ENCODE assay signal across 18 mouse cellular contexts in the genomic region with DNA sequence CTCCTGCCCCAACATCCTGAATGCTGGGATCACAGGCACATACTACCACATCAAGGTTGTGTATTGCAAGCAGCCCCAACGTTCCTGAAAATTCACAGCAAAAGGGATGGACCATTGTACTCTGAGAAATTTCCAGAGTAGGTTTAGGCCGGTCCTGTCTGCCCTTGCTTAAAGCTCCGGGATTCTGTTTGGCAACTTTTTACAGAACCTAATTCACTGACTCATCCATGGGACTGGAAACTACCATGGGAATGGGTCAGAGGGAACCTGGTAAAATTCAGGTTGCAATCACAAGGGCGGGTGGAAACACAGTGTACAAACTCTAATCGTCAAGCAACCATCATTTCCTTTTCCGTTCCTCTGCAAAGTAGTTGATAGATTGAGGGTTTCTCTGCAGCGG. TPM values are rescaled to one million over a fixed set of nuclear protein-coding genes. Genes with fewer than 3 reads are reported as not detected.
A peak's percentile ranks its signal among the peaks of the same experiment; 100 is the strongest.
DNase-seq lines count a peak whose midpoint lies in the region; ATAC-seq and TF ChIP-seq lines count a peak whose summit lies in the region.
"Had no signal": no experiment of that assay in that cellular context is flagged by ENCODE, and none has a peak within 500 bp of the region (broad histone marks: within the 10 kb centered on the region; RNA-seq: fewer than 3 reads in every experiment).

No protein-coding gene starts in this region.

- intact Hi-C loops in heart, postnatal 14 days (cut with DNase I), result no loop called here

- TF ChIP-seq CTCF in lung, adult 2 months (IDR thresholded peaks at IDR 0.05; ENCODE audit: insufficient read depth, low read length), result no peak

- H3K36me3 ChIP-seq in kidney, embryonic 14.5 days (ENCODE audit: control insufficient read depth, insufficient read depth, low read length), result no peaks in the 10 kb centered on the region
- H3K36me3 ChIP-seq: embryonic facial prominence, embryonic 13.5 days; embryonic facial prominence, embryonic 15.5 days; forebrain, embryonic 12.5 days had no signal

- H3K9me3 ChIP-seq in kidney, embryonic 14.5 days (ENCODE audit: control insufficient read depth, low read length), result no peaks in the 10 kb centered on the region
- H3K9me3 ChIP-seq: embryonic facial prominence, embryonic 13.5 days; embryonic facial prominence, embryonic 15.5 days; forebrain, embryonic 12.5 days had no signal

- TF ChIP-seq POLR2A in lung, adult 2 months (IDR thresholded peaks at IDR 0.05; ENCODE audit: borderline replicate concordance, extremely low read depth, low read depth, low read length), result no peak

- H3K27me3 ChIP-seq in kidney, embryonic 14.5 days (ENCODE audit: control insufficient read depth, insufficient read depth, low read length), result no peaks in the 10 kb centered on the region
- H3K27me3 ChIP-seq: embryonic facial prominence, embryonic 13.5 days; embryonic facial prominence, embryonic 15.5 days had no signal

- 0 out of 2 replicates have a peak overlapping the region, but pooled peaks have one; percentile 7 for H3K9ac ChIP-seq in kidney, embryonic 14.5 days (ENCODE audit: low read depth, low read length)
- H3K9ac ChIP-seq: embryonic facial prominence, embryonic 13.5 days; embryonic facial prominence, embryonic 15.5 days; forebrain, embryonic 12.5 days had no signal

- no peak overlapping the region for H3K4me3 ChIP-seq in kidney, embryonic 14.5 days (ENCODE audit: low read length)
- no peak overlapping the region for H3K4me3 ChIP-seq in lung, adult 2 months (replicated peaks; ENCODE audit: extremely low read depth, low read depth, low read length)
- H3K4me3 ChIP-seq: embryonic facial prominence, embryonic 13.5 days; embryonic facial prominence, embryonic 15.5 days; forebrain, embryonic 12.5 days had no signal

- WGBS in kidney, embryonic 14.5 days, result 70% methylated on average over 7 of the region's 7 CpGs
- 41% methylated on average over 7 of the region's 7 CpGs for WGBS in lung, adult 2 months

- H3K4me2 ChIP-seq in kidney, embryonic 14.5 days (replicated peaks; ENCODE audit: low read depth, low read length), result no peak overlapping the region
- H3K4me2 ChIP-seq: embryonic facial prominence, embryonic 13.5 days; embryonic facial prominence, embryonic 15.5 days; forebrain, embryonic 12.5 days had no signal

- H3K27ac ChIP-seq in kidney, embryonic 14.5 days (ENCODE audit: low read depth, low read length), result no peak overlapping the region
- H3K27ac ChIP-seq: embryonic facial prominence, embryonic 13.5 days; embryonic facial prominence, embryonic 15.5 days; forebrain, embryonic 12.5 days had no signal

- no peaks in the 10 kb centered on the region for H3K4me1 ChIP-seq in kidney, embryonic 14.5 days (ENCODE audit: control insufficient read depth, insufficient read depth, low read length)
- H3K4me1 ChIP-seq in lung, adult 2 months (ENCODE audit: control insufficient read depth, insufficient read depth, low read length), result 0 out of 2 replicates have a peak, but pooled peaks cover 3% of the 10 kb centered on the region

- peak; percentile 66 for DNase-seq in heart, adult 11 months
- no peak for DNase-seq in heart, postnatal 14 days
- DNase-seq in kidney, postnatal 10 days, result no peak
- DNase-seq in lung, postnatal 36 days, result peak; percentile 29
- DNase-seq in lung, adult 2 months, result no peak
- peak; percentile 53 for DNase-seq in adipocyte (ENCODE audit: low spot score)

- no peak for ATAC-seq in kidney, embryonic 14.5 days (ENCODE audit: low FRiP score, low TSS enrichment)
- no peak for ATAC-seq in erythroblast, adult 5-6 weeks (replicated peaks; ENCODE audit: low FRiP score, poor library complexity, severe bottlenecking)
- ATAC-seq: forebrain, embryonic 14.5 days; forebrain, embryonic 16.5 days; Patski had no signal

RNA-seq across cellular contexts. Expression of a gene that starts 3.8 kb away (rescaled TPM):
- total RNA-seq in heart, postnatal 14 days (2021), result 1 to 10 TPM; 8.5 to 8.6 TPM
- polyA plus RNA-seq in kidney, embryonic 14.5 days (2014; fragmentation: Nextera tagmentation; extraction: Ambion mirVana), result 71.6 and 81.0 TPM in 2 replicates
- 6.5 and 7.7 TPM in 2 replicates for polyA plus RNA-seq in lung, adult 2 months (2012; rRNA removed)
- 1.5 and 6.5 TPM in 2 replicates for total RNA-seq in erythroblast, adult 5-6 weeks (2015; ENCODE audit: low replicate concordance)
- total RNA-seq in erythroblast, adult 5-6 weeks (2017; ENCODE audit: low replicate concordance), result 3.7 and 9.1 TPM in 2 replicates

RNA-seq across cellular contexts. Expression of a gene that starts 37.6 kb away (rescaled TPM):
- total RNA-seq in heart, postnatal 14 days (2021), result 10 to 100 TPM; 63.6 to 82.3 TPM
- 58.6 and 65.3 TPM in 2 replicates for polyA plus RNA-seq in kidney, embryonic 14.5 days (2014; fragmentation: Nextera tagmentation; extraction: Ambion mirVana)
- polyA plus RNA-seq in lung, adult 2 months (2012; rRNA removed), result 143 and 190 TPM in 2 replicates
- total RNA-seq in erythroblast, adult 5-6 weeks (2015; ENCODE audit: low replicate concordance), result not detected in 2 replicates
- total RNA-seq in erythroblast, adult 5-6 weeks (2017; ENCODE audit: low replicate concordance), result not detected in 2 replicates
- total RNA-seq: common myeloid progenitor, adult 5-6 weeks; MEL had no signal
- polyA plus RNA-seq: activated CD4-positive, CD25-positive, alpha-beta regulatory T cell, adult 4 months; C2C12; embryonic facial prominence, embryonic 13.5 days; Patski had no signal

RNA-seq across cellular contexts. Expression of a gene that starts 39.9 kb away (rescaled TPM):
- 1 to 10 TPM; 5.3 to 6.0 TPM for total RNA-seq in heart, postnatal 14 days (2021)
- 4.0 and 4.8 TPM in 2 replicates for polyA plus RNA-seq in kidney, embryonic 14.5 days (2014; fragmentation: Nextera tagmentation; extraction: Ambion mirVana)
- polyA plus RNA-seq in lung, adult 2 months (2012; rRNA removed), result 1.1 and 2.3 TPM in 2 replicates
- 0.63 and 0.96 TPM in 2 replicates for total RNA-seq in erythroblast, adult 5-6 weeks (2015; ENCODE audit: low replicate concordance)
- total RNA-seq in erythroblast, adult 5-6 weeks (2017; ENCODE audit: low replicate concordance), result 1.2 and 2.6 TPM in 2 replicates

RNA-seq across cellular contexts. Expression of a gene that starts 40.0 kb away (rescaled TPM):
- 10 to 100 TPM; 10.6 to 10.7 TPM for total RNA-seq in heart, postnatal 14 days (2021)
- 9.2 and 15.0 TPM in 2 replicates for polyA plus RNA-seq in kidney, embryonic 14.5 days (2014; fragmentation: Nextera tagmentation; extraction: Ambion mirVana)
- 6.9 and 8.0 TPM in 2 replicates for polyA plus RNA-seq in lung, adult 2 months (2012; rRNA removed)
- total RNA-seq in erythroblast, adult 5-6 weeks (2015; ENCODE audit: low replicate concordance), result 2.3 and 4.8 TPM in 2 replicates
- total RNA-seq in erythroblast, adult 5-6 weeks (2017; ENCODE audit: low replicate concordance), result 0.94 and 3.6 TPM in 2 replicates

RNA-seq across cellular contexts. Expression of a gene that starts 49.3 kb away (rescaled TPM):
- 10 to 100 TPM; 49.6 to 55.7 TPM for total RNA-seq in heart, postnatal 14 days (2021)
- 68.7 and 74.7 TPM in 2 replicates for polyA plus RNA-seq in kidney, embryonic 14.5 days (2014; fragmentation: Nextera tagmentation; extraction: Ambion mirVana)
- polyA plus RNA-seq in lung, adult 2 months (2012; rRNA removed), result 28.1 and 42.2 TPM in 2 replicates
- 150 and 159 TPM in 2 replicates for total RNA-seq in erythroblast, adult 5-6 weeks (2015; ENCODE audit: low replicate concordance)
- 179 and 325 TPM in 2 replicates for total RNA-seq in erythroblast, adult 5-6 weeks (2017; ENCODE audit: low replicate concordance)

Comparison
In these comparisons a context has a peak if more than half of its experiments do, and no peak if none do; other contexts are left out.
1. DNase-seq: peak in heart, adult 11 months (single experiment), lung, postnatal 36 days (single experiment) and adipocyte (single experiment); none in heart, postnatal 14 days (0 of 2), kidney, postnatal 10 days (single experiment) and lung, adult 2 months (single experiment).
2. RNA of a gene that starts 37.6 kb away (total RNA-seq): 63.6 to 82.3 TPM in heart, postnatal 14 days; not detected in erythroblast, adult 5-6 weeks; every median in the first group is over 10 times any median in the second.